Mouse (Mus musculus): ENCODE measurements around the gene Gcnt4.

Gcnt4 gene

GRCm38 (mm10) chr13:96947722-96948121 is 23.2 kb downstream of the Gcnt4 start:
- DNase-seq (ENCODE audit: low spot score), result no peak

GRCm38 (mm10) chr13:96951880-96952279 is 27.4 kb downstream of the Gcnt4 start:
- DNase-seq (ENCODE audit: low spot score), result no peak

DNA sequence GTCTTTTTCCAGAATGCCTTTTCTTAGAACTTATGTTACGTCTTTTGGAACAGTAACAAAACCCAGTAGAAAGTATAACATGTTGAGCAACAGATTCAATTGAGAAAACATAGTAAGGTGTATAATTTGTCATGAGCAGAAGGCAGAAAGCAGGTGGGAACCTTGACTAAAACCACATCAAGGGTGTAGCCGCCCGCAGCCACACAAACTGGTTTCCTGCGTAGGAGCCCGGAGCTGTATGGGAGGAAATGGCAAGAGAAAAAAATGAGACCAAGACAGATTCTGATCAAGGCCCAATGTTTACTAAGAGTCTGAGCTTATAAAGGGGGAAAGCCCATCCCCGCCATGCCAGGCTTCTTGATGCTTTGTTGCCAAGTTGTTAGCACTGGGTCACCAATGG is 32.0 kb downstream of the Gcnt4 start:
- DNase-seq (ENCODE audit: low spot score), result no peak

GRCm38 (mm10) chr13:96960019-96960418 is 35.5 kb downstream of the Gcnt4 start:
- no peak for DNase-seq (ENCODE audit: low spot score)

DNA sequence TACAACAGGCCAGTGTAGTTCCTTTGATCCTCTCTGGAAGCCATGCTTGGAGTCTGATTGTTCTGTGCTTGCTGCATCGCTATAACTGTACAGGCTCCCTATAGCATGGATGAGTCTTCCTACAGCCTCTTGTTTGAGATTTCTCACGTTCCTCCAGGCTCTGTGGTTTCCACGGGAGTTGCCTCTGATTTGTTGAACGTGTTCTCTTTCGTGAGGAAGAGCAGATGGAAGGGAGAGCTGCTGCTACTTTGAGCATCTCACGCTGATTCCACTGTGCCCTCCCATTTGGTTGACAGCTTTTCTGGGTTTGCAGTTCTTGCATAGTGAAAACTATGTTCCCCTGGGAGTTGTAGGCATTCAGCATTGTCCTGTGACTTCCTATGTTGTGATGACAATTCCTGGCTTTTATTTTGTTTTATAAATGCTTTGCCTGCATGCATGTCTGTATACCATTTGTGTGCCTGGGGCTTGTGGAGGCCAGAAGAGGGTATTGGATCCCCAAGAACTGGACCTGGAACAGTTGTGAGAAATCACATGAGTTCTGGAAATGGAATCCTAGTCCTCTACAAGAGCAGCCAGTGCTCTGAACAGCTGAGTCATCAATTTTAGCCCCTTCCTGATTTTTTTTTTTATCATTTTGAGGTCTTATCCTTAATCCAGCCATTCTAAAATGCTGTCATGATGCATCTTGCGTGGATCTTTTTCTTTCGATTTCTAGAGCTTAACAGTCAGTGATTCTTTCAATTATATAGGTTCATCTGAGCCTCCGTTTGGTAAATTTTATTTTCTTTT is 37.1 kb downstream of the Gcnt4 start:
- no peak for DNase-seq (ENCODE audit: low spot score)

DNA sequence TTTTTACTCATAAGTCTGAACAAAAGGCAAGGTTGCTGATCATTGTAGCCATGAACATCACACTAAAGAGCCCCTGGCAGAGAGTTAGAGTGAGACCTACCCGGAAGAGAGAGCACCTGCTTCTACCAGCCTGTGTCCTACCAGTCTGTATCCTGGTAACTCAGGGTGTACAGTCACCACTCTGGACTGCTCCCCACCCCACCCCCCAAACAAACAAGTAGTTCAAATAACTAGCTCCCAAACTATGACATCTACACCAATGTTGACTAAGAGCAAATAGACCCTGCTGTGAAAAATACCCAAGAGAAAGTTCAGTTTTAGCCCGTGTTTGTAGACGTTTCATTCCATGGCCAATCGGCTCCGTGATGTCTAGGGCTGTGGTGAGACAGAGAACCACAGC is 38.3 kb downstream of the Gcnt4 start:
- no peak for DNase-seq (ENCODE audit: low spot score)

GRCm38 (mm10) chr13:96964981-96965380 is 40.5 kb downstream of the Gcnt4 start:
- no peak for DNase-seq (ENCODE audit: low spot score)

GRCm38 (mm10) chr13:96966210-96967089 is 42.0 kb downstream of the Gcnt4 start:
- DNase-seq (ENCODE audit: low spot score), result peak; percentile 45

GRCm38 (mm10) chr13:96967091-96967490 is 42.6 kb downstream of the Gcnt4 start:
- no peak for DNase-seq (ENCODE audit: low spot score)

DNA sequence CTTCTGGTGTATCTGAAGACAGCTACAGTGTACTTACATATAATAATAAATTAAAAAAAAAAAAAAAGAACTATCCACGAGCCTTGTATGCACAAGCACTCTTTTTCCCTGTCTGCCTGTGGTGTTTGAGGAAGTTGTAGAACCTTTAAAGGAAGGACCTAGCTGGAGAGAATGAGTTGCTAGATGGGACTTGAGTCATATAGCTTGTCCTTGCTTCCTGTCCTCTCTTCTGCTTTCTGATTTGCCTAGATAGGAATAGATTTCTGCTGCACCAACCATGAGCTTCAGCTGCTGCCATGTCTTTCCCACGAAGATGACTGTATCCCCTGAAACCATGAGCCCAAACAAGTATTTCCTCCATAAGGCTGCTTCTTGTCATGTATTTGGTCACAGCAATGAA is 43.3 kb downstream of the Gcnt4 start:
- DNase-seq (ENCODE audit: low spot score), result no peak

GRCm38 (mm10) chr13:96971076-96971475 is 46.6 kb downstream of the Gcnt4 start:
- no peak for DNase-seq (ENCODE audit: low spot score)

GRCm38 (mm10) chr13:96971861-96972282 is 47.4 kb downstream of the Gcnt4 start:
- peak; percentile 82 for DNase-seq (ENCODE audit: low spot score)

DNA sequence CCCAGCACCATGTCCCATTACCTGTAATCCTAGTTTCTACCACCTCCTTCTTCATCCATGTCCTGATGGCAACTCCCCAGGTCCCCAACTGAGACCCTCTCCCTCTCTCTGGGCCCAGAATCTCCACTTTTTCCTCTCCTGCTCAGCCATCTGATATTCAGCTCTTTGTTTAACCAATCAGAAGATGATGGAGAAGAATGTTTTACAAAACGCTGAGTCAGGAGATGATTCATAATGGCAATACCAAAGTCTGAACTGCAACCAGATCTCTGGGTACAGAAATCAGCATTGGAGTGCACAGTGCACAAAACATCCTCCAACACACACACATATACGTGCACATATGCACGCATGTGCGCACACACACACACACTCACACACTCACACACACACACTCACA is 48.8 kb downstream of the Gcnt4 start:
- DNase-seq (ENCODE audit: low spot score), result peak; percentile 20

DNA sequence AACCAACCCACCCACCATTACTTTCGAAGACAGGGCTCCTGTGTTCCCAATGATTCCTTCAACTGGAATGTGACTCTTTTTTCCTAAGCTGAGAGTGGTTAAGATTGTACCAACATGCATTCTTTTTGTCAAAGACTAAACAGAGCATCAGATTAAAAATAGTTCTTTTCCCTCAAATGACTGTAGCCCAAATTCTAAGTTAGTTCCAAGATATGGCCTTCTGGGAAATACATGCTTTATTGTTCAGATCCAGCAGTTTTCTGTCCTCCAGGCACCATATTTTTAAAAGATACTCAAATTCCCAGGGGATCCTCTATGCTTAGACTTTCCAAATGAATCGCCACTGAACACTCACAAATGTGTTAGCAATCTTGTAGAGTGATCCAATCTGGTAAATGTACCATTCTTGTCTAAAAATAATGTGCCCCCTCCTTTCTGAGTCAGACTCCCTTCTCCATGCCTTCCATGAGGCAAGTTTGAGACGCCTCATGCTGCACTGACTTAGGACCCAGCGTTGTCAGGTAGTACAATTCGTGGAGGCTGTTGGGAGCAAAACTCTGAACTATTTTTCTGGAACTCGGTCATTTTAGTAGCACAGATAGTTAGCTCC is 52.6 kb downstream of the Gcnt4 start:
- DNase-seq (ENCODE audit: low spot score), result no peak

DNA sequence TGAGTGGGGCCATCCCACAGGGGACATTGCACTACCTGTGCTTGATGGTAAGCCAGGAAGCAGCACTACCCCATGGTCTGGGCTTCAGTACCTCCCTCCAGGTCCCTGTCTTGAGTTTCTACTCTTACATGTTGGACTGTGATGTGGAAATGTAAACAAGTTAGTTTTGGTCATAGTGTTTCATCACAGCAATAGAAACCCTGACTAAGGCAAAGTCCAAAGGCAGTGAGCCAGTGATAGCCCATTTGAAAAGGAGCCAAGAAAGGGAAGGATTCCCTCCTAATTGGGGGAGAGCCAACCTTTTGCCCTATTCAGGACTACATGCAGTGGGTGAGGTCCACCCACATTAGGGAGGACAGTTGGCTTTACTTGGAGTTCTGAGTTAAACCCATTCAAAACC is 56.1 kb downstream of the Gcnt4 start:
- DNase-seq (ENCODE audit: low spot score), result no peak

- DNase-seq (ENCODE audit: low spot score), result no peak
These were observed 59.0 kb downstream of the Gcnt4 start for GRCm38 (mm10) chr13:96983251-96984126.

- DNase-seq (ENCODE audit: low spot score), result no peak
These were observed 60.2 kb downstream of the Gcnt4 start for GRCm38 (mm10) chr13:96984688-96985087.

- DNase-seq (ENCODE audit: low spot score), result no peak
These were observed 61.2 kb downstream of the Gcnt4 start for GRCm38 (mm10) chr13:96985599-96986275.

GRCm38 (mm10) chr13:96989129-96989528 is 64.6 kb downstream of the Gcnt4 start:
- no peak for DNase-seq (ENCODE audit: low spot score)

- no peak for DNase-seq (ENCODE audit: low spot score)
These were observed 65.6 kb downstream of the Gcnt4 start for GRCm38 (mm10) chr13:96990045-96990444.
